Mouse (Mus musculus) megakaryocyte, embryonic 14.5 days (primary cell): ENCODE data around the gene Cgref1. TPM values are rescaled to one million over a fixed set of nuclear protein-coding genes. Genes with fewer than 3 reads are reported as not detected.

Experiments
- H3K27me3 ChIP-seq: replicated peaks from 2 replicates; pipeline ENCODE3; 2012; ENCODE audit warnings: inconsistent platforms
- H3K36me3 ChIP-seq: replicated peaks from 2 replicates; pipeline ENCODE3; 2012; ENCODE audit warnings: low read length, inconsistent platforms, mixed read lengths
- H3K4me1 ChIP-seq: 2 replicates; pipeline ENCODE4 v1.6.1; 2012; ENCODE audit warnings: inconsistent platforms
- H3K4me3 ChIP-seq: replicated peaks from 2 replicates; pipeline ENCODE3; 2012; ENCODE audit warnings: moderate library complexity, mild to moderate bottlenecking, inconsistent platforms
- H3K9me3 ChIP-seq: 2 replicates; pipeline ENCODE4 v1.6.1; 2012; ENCODE audit warnings: inconsistent platforms
- FLI1 ChIP-seq: IDR thresholded peaks from 2 replicates; pipeline ENCODE4 v1.6.1; 2012; ENCODE audit warnings: low read length, inconsistent platforms, mixed read lengths
- GATA1 ChIP-seq: IDR thresholded peaks from 3 replicates; pipeline ENCODE4 v1.6.1; 2012; ENCODE audit warnings: mixed read lengths, low read length, inconsistent platforms, borderline replicate concordance
- polyA plus RNA-seq: library from polyadenylated mRNA; stranded (reverse); fragments of >175 nt; gene quantifications from 2 replicates; pipeline ENCODE4 v1.2.3, GENCODE M21; 2012; ENCODE audit warnings: low replicate concordance; ENCODE audit not compliant: insufficient read depth

Cgref1 gene
- polyA plus RNA-seq, 1 experiment = not detected

GRCm38 (mm10) chr5:30930121-30930520 lies 15.3 kb downstream of the Cgref1 start:
- peaks cover 36% of the 10 kb centered on the region for H3K4me1 ChIP-seq
- peaks cover 5% of the 10 kb centered on the region for H3K27me3 ChIP-seq
- no peaks in the 10 kb centered on the region for H3K9me3 ChIP-seq
- no peak overlapping the region for H3K4me3 ChIP-seq
- no peak for TF ChIP-seq FLI1
- TF ChIP-seq GATA1 = no peak
- peaks cover 55% of the 10 kb centered on the region for H3K36me3 ChIP-seq

DNA sequence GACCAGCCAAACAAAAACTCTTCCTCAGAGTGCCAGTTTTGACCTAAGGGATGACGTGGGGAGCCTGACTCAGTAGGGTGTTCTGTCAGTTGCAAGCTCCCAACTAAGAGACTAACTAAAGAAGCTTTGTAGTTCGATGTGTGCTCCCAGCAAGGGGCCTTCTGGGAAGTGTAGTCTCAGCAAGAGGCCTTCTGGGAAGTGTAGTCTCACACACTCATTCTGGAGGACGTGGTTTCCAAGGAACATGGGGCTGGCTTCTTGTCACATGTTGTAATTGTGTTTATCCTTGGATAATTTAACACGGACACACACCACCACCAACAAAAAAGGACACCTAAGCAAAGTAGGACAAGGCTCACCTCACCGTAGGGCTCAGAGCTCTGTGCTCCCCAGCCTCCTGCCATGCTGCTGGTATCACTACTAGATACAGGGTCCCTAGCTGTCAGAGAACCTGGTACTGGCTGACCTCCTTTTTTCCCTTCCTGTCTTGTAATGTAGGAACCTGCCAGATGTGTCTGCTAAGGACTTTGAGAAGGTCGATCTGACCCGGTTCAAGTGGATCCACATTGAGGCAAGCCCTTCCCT lies 17.4 kb downstream of the Cgref1 start:
- TF ChIP-seq GATA1 = no peak
- TF ChIP-seq FLI1 = no peak
- H3K36me3 ChIP-seq = peaks cover 72% of the 10 kb centered on the region
- H3K4me3 ChIP-seq = no peak overlapping the region
- no peaks in the 10 kb centered on the region for H3K27me3 ChIP-seq
- H3K4me1 ChIP-seq = peaks cover 56% of the 10 kb centered on the region
- no peaks in the 10 kb centered on the region for H3K9me3 ChIP-seq

DNA sequence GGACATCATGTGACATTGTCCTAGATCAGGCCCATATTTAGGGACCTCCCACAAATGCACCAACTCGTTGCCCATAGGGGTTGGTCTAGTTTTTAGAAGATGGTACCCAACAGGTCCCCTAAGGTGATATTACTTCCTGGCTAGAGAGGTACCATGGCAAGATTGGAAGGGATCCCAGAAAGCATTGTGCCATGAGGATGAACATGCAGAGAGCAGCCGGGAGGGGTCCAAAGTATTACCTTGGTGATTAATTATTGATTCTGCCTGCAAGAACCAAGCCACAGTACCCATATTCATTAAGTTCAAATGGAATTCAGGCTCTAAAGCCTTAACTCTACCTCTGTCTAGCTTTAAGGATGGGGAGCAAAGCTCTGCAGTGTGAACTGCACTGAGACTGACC lies 19.3 kb downstream of the Cgref1 start:
- H3K36me3 ChIP-seq = peaks cover 71% of the 10 kb centered on the region
- no peak overlapping the region for H3K4me3 ChIP-seq
- H3K27me3 ChIP-seq = no peaks in the 10 kb centered on the region
- no peak for TF ChIP-seq GATA1
- no peak for TF ChIP-seq FLI1
- no peaks in the 10 kb centered on the region for H3K9me3 ChIP-seq
- H3K4me1 ChIP-seq = peaks cover 74% of the 10 kb centered on the region

DNA sequence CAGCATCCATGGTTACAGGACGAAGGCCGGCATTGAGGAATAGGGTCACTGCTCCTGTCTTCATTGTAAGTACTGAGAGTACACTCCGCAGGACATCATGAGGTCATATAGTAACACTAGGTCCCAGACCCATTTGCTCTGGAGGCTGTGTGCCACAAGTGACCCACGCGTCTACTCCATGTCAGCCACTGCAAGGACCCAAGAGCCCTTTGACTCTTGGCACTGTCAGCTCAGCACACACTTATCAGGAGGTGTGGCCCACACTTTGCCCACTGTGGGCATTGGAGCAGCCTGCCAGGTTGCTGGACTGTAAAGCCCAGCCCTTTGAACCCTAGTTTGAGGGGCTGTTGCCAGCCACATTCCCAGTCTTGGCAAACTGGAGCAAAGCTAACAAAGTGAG lies 20.2 kb downstream of the Cgref1 start:
- H3K9me3 ChIP-seq = no peaks in the 10 kb centered on the region
- H3K27me3 ChIP-seq = no peaks in the 10 kb centered on the region
- H3K4me1 ChIP-seq = peaks cover 75% of the 10 kb centered on the region
- H3K4me3 ChIP-seq = no peak overlapping the region
- peaks cover 71% of the 10 kb centered on the region for H3K36me3 ChIP-seq
- TF ChIP-seq FLI1 = no peak
- no peak for TF ChIP-seq GATA1

- peaks cover 80% of the 10 kb centered on the region for H3K4me1 ChIP-seq
- H3K9me3 ChIP-seq = no peaks in the 10 kb centered on the region
- no peak overlapping the region for H3K4me3 ChIP-seq
- no peaks in the 10 kb centered on the region for H3K27me3 ChIP-seq
- peaks cover 72% of the 10 kb centered on the region for H3K36me3 ChIP-seq
- TF ChIP-seq GATA1 = no peak
- TF ChIP-seq FLI1 = no peak
Measured at GRCm38 (mm10) chr5:30924614-30925013, 20.8 kb downstream of the Cgref1 start.

DNA sequence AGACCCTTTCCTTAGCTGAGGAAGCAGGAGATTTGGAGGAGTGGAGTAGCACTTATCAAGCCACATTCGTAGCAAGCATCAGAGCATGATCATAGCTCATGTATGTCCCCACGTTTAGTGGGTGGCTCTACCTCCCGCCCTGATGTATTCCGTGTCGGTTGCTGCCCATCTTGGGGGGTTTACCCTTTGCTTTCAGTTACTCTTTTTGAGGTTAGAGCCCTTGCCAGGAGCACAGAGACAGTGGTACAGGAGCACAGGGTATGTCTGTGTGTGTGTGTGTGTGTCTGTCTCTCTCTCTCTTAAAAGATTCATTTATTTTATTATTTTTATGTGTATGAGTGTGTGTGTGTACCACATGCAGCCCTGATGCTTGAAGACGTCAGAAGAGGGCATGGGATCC lies 22.3 kb downstream of the Cgref1 start:
- no peaks in the 10 kb centered on the region for H3K9me3 ChIP-seq
- TF ChIP-seq GATA1 (no peak), FLI1 (no peak)
- peak overlapping the region; percentile 97 for H3K4me3 ChIP-seq
- peaks cover 77% of the 10 kb centered on the region for H3K36me3 ChIP-seq
- no peaks in the 10 kb centered on the region for H3K27me3 ChIP-seq
- peaks cover 91% of the 10 kb centered on the region for H3K4me1 ChIP-seq

DNA sequence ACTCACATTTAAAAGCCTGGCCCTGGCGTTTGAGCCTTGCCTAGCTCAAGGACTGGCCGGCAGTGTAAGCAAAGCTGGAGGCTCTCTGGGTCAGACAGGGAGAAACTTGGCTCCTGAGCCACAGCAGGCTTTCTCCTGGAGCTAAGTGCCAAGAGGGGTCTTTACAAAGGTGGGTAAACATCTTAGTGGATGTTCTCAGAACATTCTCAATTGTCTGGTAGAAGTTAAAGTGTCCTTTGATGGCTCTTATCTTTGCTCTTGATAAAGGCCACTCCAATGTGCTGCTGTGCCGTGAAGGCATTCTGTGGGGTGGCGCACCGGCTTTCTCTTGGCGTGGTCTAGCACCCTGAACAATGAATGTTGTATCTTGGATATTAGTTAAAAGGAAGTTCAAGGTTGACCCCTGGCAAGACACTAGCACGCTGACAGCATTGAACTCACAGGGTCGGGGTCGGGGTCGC lies 22.8 kb downstream of the Cgref1 start:
- peaks cover 91% of the 10 kb centered on the region for H3K4me1 ChIP-seq
- peak overlapping the region; percentile 97 for H3K4me3 ChIP-seq
- H3K27me3 ChIP-seq = no peaks in the 10 kb centered on the region
- peaks cover 80% of the 10 kb centered on the region for H3K36me3 ChIP-seq
- no peaks in the 10 kb centered on the region for H3K9me3 ChIP-seq
- TF ChIP-seq GATA1 (no peak), FLI1 (no peak)

DNA sequence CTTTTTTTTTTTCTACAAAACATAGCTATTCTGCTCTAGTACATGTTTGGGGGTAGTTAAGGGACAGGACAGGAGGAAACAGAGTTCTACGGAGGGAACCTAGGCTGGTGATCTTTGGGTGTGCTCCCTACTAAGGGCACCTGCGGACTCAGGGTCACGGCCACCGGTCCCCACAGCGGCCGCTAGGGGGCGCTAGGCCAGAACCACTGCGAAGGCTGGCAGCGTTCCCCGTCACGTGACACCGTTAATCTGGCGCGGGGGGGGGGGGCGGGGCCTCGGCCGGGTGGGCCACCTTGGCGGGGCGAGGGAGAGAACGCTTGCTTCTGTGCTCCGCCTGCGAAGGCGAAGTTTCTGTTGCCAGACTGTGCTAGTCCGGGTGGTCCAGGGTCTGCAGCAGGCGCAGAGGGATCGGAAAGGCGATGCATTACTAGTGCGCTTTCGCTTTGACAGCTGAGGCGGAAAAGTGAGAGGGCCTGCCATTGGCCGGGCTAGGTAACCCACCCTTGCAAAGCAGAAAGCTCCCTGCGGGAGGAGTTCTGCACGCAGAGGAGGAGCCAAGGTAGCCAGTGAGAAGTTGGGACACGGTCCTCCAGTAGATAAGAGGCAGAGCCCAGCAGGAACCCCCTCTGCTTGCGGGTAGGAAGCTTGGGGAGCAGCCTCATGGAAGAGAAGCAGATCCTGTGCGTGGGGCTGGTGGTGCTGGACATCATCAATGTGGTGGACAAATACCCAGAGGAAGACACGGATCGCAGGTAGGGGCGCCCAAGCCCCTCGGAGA lies 23.9 kb downstream of the Cgref1 start, which contains the start of gene Khk:
Khk (plus strand) TSS at position 176 of the 778 bp plus-strand sequence.
- Histone ChIP-seq H3K27me3 (no peaks in the 10 kb centered on the region), H3K4me3 (peak within 1 kb of the TSS; percentile 97), H3K36me3 (peaks cover 82% of the 10 kb centered on the region), H3K9me3 (no peaks in the 10 kb centered on the region), H3K4me1 (peaks cover 91% of the 10 kb centered on the region)
- TF ChIP-seq FLI1 (no peak), GATA1 (peak; percentile 28; the same call in 1 of the 3 replicates)

DNA sequence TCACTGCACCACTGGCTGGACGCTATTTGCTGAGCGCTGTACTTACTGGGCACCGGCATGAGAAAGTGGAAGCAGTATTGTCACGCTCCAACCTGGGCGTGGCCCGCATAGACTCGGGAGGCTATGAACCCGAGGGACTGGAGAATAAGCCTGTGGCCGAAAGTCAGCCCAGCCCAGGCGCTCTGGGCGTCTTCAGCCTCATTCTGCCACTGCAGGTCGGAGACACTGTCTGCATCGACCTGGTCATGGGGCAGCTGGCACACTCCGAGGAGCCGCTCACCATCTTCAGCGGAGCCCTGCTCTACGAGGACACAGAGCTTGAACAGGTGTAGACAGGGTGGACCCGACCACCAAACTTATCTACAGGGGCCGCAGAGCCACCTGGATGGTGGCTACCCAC lies 24.8 kb downstream of the Cgref1 start:
- Histone ChIP-seq H3K27me3 (no peaks in the 10 kb centered on the region), H3K9me3 (no peaks in the 10 kb centered on the region), H3K36me3 (peaks cover 75% of the 10 kb centered on the region), H3K4me3 (peak overlapping the region; percentile 78), H3K4me1 (peaks cover 94% of the 10 kb centered on the region)
- TF ChIP-seq FLI1 = no peak
- no peak for TF ChIP-seq GATA1

GRCm38 (mm10) chr5:30919831-30920614 lies 25.4 kb downstream of the Cgref1 start:
- TF ChIP-seq FLI1 (no peak), GATA1 (no peak)
- peaks cover 75% of the 10 kb centered on the region for H3K36me3 ChIP-seq
- H3K27me3 ChIP-seq = no peaks in the 10 kb centered on the region
- no peaks in the 10 kb centered on the region for H3K9me3 ChIP-seq
- H3K4me1 ChIP-seq = peaks cover 96% of the 10 kb centered on the region
- peak overlapping the region; percentile 2 for H3K4me3 ChIP-seq
